Mouse (Mus musculus): ENCODE results near the gene Nt5dc1. TPM values are rescaled to one million over a fixed set of nuclear protein-coding genes. Genes with fewer than 3 reads are reported as not detected.
"Not testable (repeated sequence)": the region's sequence is repeated elsewhere in the genome, so short reads cannot be mapped to it uniquely, and the experiment has no call there.

Gene Nt5dc1
- polyA plus RNA-seq, 1 experiment from 2014 or later, result 12.2 TPM

DNA sequence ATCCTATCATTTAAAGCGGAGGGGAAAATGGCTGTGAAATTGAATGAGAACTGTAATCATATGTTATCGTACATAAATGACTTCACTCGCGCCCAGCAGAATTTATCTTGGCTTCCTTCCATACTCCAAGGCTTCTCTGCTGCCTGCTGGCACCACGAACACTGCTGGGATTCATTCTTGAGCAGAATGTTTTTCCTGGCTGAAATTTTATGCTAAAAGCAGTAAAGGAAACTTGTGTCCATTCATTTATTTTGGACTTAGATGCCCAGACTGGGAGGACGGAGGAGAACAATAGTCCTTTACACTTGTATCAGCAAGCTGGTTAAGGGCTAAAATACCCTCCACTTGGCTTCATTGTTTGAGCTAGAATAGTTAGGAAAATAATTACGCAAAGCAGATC lies 146.7 kb downstream of the Nt5dc1 start:
- H3K27ac ChIP-seq, result no peak overlapping the region
- 45% methylated on average over 7 of the region's 7 CpGs for WGBS
- ATAC-seq (replicated peaks; ENCODE audit: low FRiP score), result no peak

DNA sequence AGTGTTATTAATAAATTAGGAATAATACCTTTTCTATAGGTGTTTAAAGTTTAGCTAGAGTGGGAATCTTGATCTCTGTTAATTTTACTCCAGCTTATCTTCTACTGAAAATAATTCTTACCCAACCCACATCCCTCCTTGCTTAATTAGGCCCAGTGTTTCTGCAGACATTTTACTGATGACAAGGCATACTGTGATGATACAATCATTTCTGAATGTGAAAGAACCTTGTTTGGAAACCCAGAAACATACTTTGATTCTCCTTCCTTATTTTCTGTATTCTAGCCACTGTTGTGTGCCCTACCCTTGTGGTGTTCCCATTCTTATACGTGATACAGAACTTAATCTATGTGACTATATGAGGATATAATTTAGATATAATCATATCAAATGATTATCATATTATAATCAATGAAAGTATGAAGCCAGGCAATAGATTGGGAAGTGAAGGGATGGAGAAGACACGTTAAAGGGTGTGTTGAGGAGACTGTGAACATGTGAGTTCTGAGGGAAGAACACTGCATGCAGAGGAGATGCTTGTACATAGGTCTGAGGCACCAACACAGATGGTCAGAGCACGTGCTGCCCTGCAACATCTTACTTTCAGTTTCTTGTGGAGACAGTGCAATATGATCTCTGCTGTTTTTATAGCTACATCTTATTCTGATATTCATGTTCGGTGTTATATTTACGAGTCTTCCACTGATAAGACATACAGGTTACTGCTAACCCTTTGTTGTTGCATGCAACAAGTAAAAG lies 150.9 kb downstream of the Nt5dc1 start:
- Histone ChIP-seq H3K4me3 (replicated peaks) (no peak overlapping the region), H3K27ac (no peak overlapping the region), H3K4me1 (no peaks in the 10 kb centered on the region), H3K9ac (no peak overlapping the region), H3K4me2 (no peak overlapping the region), H3K9me3 (replicated peaks) (no peaks in the 10 kb centered on the region), H3K36me3 (no peaks in the 10 kb centered on the region), H3K27me3 (no peaks in the 10 kb centered on the region)
- ATAC-seq (replicated peaks; ENCODE audit: low FRiP score), result no peak
- WGBS, result 65% methylated on average over 5 of the region's 5 CpGs

More for the DNA sequence above, 146.7 kb downstream of the Nt5dc1 start:
- no peaks in the 10 kb centered on the region for H3K9me3 ChIP-seq (replicated peaks)
- no peaks in the 10 kb centered on the region for H3K4me1 ChIP-seq
- H3K27me3 ChIP-seq, result no peaks in the 10 kb centered on the region
- H3K4me2 ChIP-seq, result no peak overlapping the region
- H3K4me3 ChIP-seq (replicated peaks), result no peak overlapping the region
- no peak overlapping the region for H3K9ac ChIP-seq
- no peaks in the 10 kb centered on the region for H3K36me3 ChIP-seq

DNA sequence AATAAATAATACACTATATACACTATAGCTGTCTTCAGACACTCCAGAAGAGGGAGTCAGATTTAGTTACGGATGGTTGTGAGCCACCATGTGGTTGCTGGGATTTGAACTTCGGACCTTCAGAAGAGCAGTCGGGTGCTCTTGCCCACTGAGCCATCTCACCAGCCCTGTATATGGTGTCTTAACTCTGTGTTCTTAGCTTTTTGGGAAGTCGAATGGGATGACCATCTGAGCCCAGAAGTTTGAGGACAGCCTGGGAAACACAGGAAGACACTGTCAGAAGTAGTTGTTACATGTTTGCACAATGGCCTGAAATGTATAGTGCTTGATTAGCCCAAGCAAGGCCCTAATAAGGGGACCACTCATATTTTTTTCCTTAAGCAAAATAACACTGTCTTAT lies 153.2 kb downstream of the Nt5dc1 start:
- no peak overlapping the region for H3K4me2 ChIP-seq
- H3K36me3 ChIP-seq, result no peaks in the 10 kb centered on the region
- H3K4me3 ChIP-seq (replicated peaks), result no peak overlapping the region
- no peak overlapping the region for H3K27ac ChIP-seq
- H3K4me1 ChIP-seq, result no peaks in the 10 kb centered on the region
- WGBS, result 88% methylated on average over 4 of the region's 4 CpGs
- no peak for ATAC-seq (replicated peaks; ENCODE audit: low FRiP score)
- H3K27me3 ChIP-seq, result no peaks in the 10 kb centered on the region
- no peaks in the 10 kb centered on the region for H3K9me3 ChIP-seq (replicated peaks)
- no peak overlapping the region for H3K9ac ChIP-seq

DNA sequence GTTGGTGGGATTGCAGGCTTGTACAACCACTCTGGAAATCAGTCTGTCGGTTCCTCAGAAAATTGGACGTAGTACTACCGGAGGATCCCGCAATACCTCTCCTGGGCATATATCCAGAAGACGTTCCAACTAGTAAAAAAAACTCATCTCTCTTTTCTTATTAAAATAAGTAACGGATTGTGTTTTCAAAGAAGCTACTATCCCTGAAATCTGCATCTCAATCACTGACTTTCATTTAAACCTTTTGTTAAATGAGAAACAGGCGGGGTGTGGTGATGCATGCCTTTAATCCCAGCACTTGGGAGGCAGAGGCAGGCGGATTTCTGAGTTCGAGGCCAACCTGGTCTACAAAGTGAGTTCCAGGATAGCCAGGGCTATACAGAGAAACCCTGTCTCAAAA lies 165.5 kb downstream of the Nt5dc1 start:
- ATAC-seq (replicated peaks; ENCODE audit: low FRiP score); H3K4me1 ChIP-seq; H3K9me3 ChIP-seq (replicated peaks); H3K4me2 ChIP-seq; H3K9ac ChIP-seq; H3K27me3 ChIP-seq; H3K36me3 ChIP-seq; H3K4me3 ChIP-seq (replicated peaks); H3K27ac ChIP-seq: not testable (repeated sequence)
- WGBS, result 93% methylated on average over 9 of the region's 9 CpGs

DNA sequence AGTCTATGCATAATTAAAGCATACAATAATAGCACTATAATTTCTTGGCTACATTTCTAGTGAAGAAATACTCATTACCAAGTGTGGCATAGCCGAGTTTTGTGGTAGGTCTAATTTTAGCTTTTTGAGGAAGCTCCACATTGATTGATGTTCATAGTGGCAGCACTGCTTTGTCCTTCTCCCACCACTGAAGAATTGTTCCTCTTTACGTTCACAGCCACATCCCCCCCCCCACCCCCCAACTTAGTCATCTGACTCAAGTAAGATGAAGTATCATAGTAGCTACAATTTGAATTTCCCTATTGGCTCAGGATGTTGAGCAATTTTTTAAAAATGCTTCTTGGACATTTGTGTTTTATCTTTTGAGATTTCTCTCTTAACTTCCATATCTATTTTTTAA lies 168.8 kb downstream of the Nt5dc1 start:
- H3K9me3 ChIP-seq (replicated peaks), result no peaks in the 10 kb centered on the region
- peaks cover 11% of the 10 kb centered on the region; the same call in 1 of the 2 replicates for H3K4me1 ChIP-seq
- H3K4me2 ChIP-seq, result no peak overlapping the region
- H3K27me3 ChIP-seq, result no peaks in the 10 kb centered on the region
- no peak overlapping the region for H3K9ac ChIP-seq
- H3K4me3 ChIP-seq (replicated peaks), result no peak overlapping the region
- H3K27ac ChIP-seq, result no peak overlapping the region
- 50% methylated on average over 2 of the region's 2 CpGs for WGBS
- ATAC-seq (replicated peaks; ENCODE audit: low FRiP score), result no peak
- H3K36me3 ChIP-seq, result no peaks in the 10 kb centered on the region

DNA sequence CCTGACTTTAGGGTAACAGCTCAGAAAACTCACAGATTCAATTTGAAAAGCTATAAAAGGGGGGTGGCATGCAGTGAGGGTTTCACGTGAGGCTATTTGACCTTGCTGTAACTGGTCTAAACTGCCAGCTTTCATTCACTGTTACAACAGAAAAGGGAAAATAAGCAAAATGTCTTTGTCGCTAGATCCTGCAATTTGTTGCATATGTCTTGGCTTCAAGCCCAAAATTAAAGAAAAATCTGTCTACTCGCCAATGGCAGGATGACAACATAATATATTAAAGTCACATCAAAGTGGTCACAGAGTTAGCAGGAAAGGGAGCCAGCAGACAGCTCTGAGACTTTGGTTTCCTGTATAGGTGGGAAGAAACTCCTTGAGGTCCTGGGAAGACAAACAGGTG lies 170.6 kb downstream of the Nt5dc1 start:
- no peak for ATAC-seq (replicated peaks; ENCODE audit: low FRiP score)

DNA sequence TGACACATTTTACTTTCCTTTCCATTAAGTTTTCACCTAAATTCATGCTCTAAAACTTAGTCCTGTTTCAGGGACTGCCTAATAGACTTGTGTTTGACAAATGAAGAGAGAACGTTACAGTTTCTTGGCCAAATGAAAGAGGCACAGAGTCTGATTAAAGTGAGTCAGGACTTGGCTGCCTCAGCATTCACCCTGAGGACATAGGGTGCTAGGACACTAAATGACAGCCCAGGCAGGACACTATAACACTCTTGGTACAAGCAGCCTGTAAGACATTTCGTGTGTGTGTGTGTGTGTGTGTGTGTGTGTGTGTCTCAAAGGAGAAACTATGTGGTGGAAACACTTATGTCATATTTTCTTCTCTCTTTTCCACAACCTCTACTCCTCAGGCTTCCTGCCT lies 172.2 kb downstream of the Nt5dc1 start:
- H3K4me1 ChIP-seq, result peaks cover 11% of the 10 kb centered on the region; the same call in 1 of the 2 replicates
- no peaks in the 10 kb centered on the region for H3K27me3 ChIP-seq
- no peak overlapping the region for H3K27ac ChIP-seq
- H3K36me3 ChIP-seq, result no peaks in the 10 kb centered on the region
- H3K9me3 ChIP-seq (replicated peaks), result no peaks in the 10 kb centered on the region
- 75% methylated on average over 2 of the region's 2 CpGs for WGBS
- no peak overlapping the region for H3K4me2 ChIP-seq
- H3K9ac ChIP-seq, result no peak overlapping the region
- H3K4me3 ChIP-seq (replicated peaks), result no peak overlapping the region
- no peak for ATAC-seq (replicated peaks; ENCODE audit: low FRiP score)

More for the DNA sequence above, 170.6 kb downstream of the Nt5dc1 start:
- Histone ChIP-seq H3K4me2 (no peak overlapping the region), H3K9me3 (replicated peaks) (no peaks in the 10 kb centered on the region), H3K36me3 (no peaks in the 10 kb centered on the region), H3K27ac (no peak overlapping the region), H3K9ac (no peak overlapping the region), H3K27me3 (no peaks in the 10 kb centered on the region), H3K4me1 (peaks cover 11% of the 10 kb centered on the region; the same call in 1 of the 2 replicates), H3K4me3 (replicated peaks) (no peak overlapping the region)
- whole genome bisulfite sequencing, result 26% methylated on average over 3 of the region's 3 CpGs

DNA sequence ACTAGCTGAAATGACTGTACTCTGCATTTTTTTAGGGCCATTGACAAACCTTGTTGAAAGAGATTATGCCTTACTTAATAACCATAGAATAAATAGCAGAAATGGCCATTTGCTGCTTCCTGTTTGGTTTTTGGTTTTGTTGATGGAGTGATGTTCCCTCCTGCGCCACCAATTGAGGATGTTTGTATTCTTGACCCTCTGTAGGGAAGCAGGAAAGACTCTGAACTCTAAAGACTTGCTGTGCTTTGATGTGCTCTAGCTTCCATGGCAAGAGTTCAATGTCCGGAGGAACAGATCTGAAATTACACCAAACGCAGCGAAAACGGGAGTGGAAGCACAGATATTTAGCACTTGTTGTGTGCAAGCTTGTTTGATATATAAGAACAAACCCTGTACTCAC lies 173.6 kb downstream of the Nt5dc1 start:
- 56% methylated on average over 5 of the region's 5 CpGs for WGBS
- Histone ChIP-seq H3K4me1 (peaks cover 11% of the 10 kb centered on the region; the same call in 1 of the 2 replicates), H3K4me3 (replicated peaks) (no peak overlapping the region), H3K9me3 (replicated peaks) (no peaks in the 10 kb centered on the region), H3K4me2 (no peak overlapping the region), H3K27ac (no peak overlapping the region), H3K36me3 (no peaks in the 10 kb centered on the region), H3K27me3 (no peaks in the 10 kb centered on the region), H3K9ac (no peak overlapping the region)
- no peak for ATAC-seq (replicated peaks; ENCODE audit: low FRiP score)

DNA sequence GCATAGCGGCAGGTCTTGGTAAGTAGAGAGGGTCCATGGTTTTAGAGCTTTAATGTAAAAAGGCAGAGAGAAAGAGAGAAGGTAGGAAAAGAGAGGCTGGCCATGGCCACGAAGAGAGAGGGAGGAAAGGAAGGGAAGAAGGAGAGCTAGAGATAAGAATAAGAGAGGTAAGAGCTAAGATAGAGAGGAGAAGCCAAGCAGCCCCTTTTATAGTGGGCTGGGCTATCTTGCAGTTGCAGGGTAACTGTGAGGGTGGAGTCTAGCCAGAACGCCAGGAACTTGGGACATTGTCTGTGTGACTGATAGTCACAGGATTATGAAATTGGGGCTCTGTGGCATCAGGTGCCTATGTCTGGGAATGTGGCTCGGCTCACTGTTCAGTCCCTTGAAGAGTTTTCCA lies 179.8 kb downstream of the Nt5dc1 start:
- H3K9me3 ChIP-seq (replicated peaks), result no peaks in the 10 kb centered on the region
- no peak overlapping the region for H3K4me2 ChIP-seq
- H3K36me3 ChIP-seq, result no peaks in the 10 kb centered on the region
- H3K27me3 ChIP-seq, result no peaks in the 10 kb centered on the region
- 0 out of 2 replicates have a peak, but pooled peaks cover 3% of the 10 kb centered on the region for H3K4me1 ChIP-seq
- no peak for ATAC-seq (replicated peaks; ENCODE audit: low FRiP score)
- 79% methylated on average over 4 of the region's 4 CpGs for WGBS
- no peak overlapping the region for H3K9ac ChIP-seq
- no peak overlapping the region for H3K4me3 ChIP-seq (replicated peaks)
- H3K27ac ChIP-seq, result no peak overlapping the region

Other genes with a start within 250 kb of the Nt5dc1 start
- 22.2 and 23.5 TPM in 2 replicates for gene Dse, start 210.8 kb downstream of the Nt5dc1 start, polyA plus RNA-seq (2015; fragmentation: Nextera tagmentation; extraction: Ambion mirVana)
- gene Tspyl1, start 136.4 kb downstream of the Nt5dc1 start, polyA plus RNA-seq (2015; fragmentation: Nextera tagmentation; extraction: Ambion mirVana), result 64.8 and 67.1 TPM in 2 replicates
- 11.2 and 14.8 TPM in 2 replicates for gene Tspyl4, start 121.1 kb downstream of the Nt5dc1 start, polyA plus RNA-seq (2015; fragmentation: Nextera tagmentation; extraction: Ambion mirVana)
- 0.31 and 2.1 TPM in 2 replicates for gene Col10a1, start 28.6 kb downstream of the Nt5dc1 start, polyA plus RNA-seq (2015; fragmentation: Nextera tagmentation; extraction: Ambion mirVana)
- gene Frk, start 64.8 kb upstream of the Nt5dc1 start, polyA plus RNA-seq (2015; fragmentation: Nextera tagmentation; extraction: Ambion mirVana), result 18.2 and 20.1 TPM in 2 replicates